Mouse (Mus musculus) liver, embryonic 13.5 days (tissue): ENCODE data around the gene Ddah2. TPM values are rescaled to one million over a fixed set of nuclear protein-coding genes. Genes with fewer than 3 reads are reported as not detected.

ENCODE experiments used
- ATAC-seq: fragments of 200-750 bp; cut with Nextera tagmentation; 2 replicates; pipeline ENCODE4 v1.8.0; 2017; ENCODE audit warnings: low read depth, mild to moderate bottlenecking, moderate number of reproducible peaks, moderate library complexity
- DNase-seq: peaks from one replicate; pipeline ENCODE4 v3.0.0; 2022
- H3K27ac ChIP-seq: fragments of 300-500 bp; sonication (generic); 2 replicates; pipeline ENCODE4 v1.5.1; 2015; ENCODE audit warnings: moderate library complexity, mild to moderate bottlenecking, inconsistent platforms
- H3K27me3 ChIP-seq: fragments of 300-500 bp; sonication (generic); 2 replicates; pipeline ENCODE4 v1.6.1; 2015; ENCODE audit warnings: mild to moderate bottlenecking, inconsistent platforms
- H3K36me3 ChIP-seq: fragments of 300-500 bp; sonication (generic); 2 replicates; pipeline ENCODE4 v1.6.1; 2015; ENCODE audit warnings: mild to moderate bottlenecking, inconsistent platforms
- H3K4me1 ChIP-seq: fragments of 300-500 bp; sonication (generic); replicated peaks from 2 replicates; pipeline ENCODE4 v1.6.1; 2015; ENCODE audit warnings: inconsistent platforms
- H3K4me2 ChIP-seq: fragments of 300-500 bp; sonication (generic); 2 replicates; pipeline ENCODE4 v1.6.1; 2015; ENCODE audit warnings: inconsistent platforms, mild to moderate bottlenecking, moderate library complexity
- H3K4me3 ChIP-seq: fragments of 300-500 bp; sonication (generic); replicated peaks from 2 replicates; pipeline ENCODE4 v1.5.1; 2015; ENCODE audit warnings: mild to moderate bottlenecking, inconsistent platforms
- H3K9ac ChIP-seq: fragments of 300-500 bp; sonication (generic); 2 replicates; pipeline ENCODE4 v1.6.1; 2015; ENCODE audit warnings: mild to moderate bottlenecking, inconsistent platforms
- H3K9me3 ChIP-seq: fragments of 300-500 bp; sonication (generic); replicated peaks from 2 replicates; pipeline ENCODE4 v1.6.1; 2016; ENCODE audit warnings: inconsistent platforms
- WGBS: fragments of 180-500 bp; shearing (Covaris S2); methylation state at CpG from one replicate; pipeline ENCODE4 v1.1.7; 2015; ENCODE audit not compliant: insufficient replicate concordance; 5-methylcytosine and 5-hydroxymethylcytosine counted together
- polyA plus RNA-seq: library from polyadenylated mRNA; unstranded; fragments of >200 nt; fragmentation: Nextera tagmentation; extraction: Ambion mirVana; gene quantifications from 2 replicates; pipeline ENCODE4 v1.2.1, GENCODE M21; 2015

Ddah2 gene
- polyA plus RNA-seq, 1 experiment from 2014 or later = 28.9 TPM

DNA sequence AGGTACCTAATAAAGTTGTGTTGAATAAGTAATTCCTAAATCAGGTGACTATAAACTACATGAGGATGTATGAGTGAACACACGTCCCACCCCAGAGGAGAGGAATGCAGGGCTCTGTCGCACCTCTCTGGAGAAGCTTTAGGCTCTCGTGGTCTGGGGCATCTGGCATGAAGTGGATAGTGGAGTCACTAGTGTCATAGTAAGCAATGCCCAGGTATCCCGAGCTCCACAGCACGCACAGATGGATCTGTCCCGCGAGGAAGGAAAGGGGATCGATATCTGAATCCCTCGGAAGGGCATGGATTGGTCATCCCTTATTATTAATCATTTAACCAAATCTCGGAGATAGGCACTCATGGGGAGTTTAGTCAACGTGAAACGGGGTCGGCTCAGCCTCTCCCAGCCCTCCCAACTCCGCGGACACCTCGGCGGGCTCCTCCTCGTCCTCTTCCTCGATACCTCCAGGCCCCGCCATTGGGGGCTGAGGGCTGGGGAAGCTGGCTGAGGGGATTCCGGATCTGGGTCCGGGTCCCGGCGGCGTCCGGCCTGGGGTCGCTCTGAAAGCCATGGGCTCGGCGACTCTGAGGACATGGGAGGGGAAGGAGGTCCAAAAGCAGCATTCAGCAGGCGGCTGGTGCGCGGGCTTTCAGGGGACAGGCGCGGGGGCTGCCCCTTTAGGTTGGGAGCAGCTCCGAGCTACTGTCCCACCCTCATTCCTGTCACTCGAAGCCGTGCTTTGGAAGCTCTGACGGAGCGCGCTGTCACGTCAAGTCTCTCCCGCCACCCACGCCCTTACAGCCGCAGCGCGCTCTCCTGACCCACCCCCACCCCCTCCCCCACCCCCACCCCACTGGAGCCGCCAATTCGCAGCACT lies 12.8 kb upstream of the Ddah2 start:
- Histone ChIP-seq H3K9me3 (no peaks in the 10 kb centered on the region), H3K27ac (peak overlapping the region; percentile 97), H3K4me2 (peak overlapping the region; percentile 100), H3K4me3 (peak overlapping the region; percentile 75), H3K27me3 (no peaks in the 10 kb centered on the region), H3K36me3 (no peaks in the 10 kb centered on the region), H3K9ac (peak overlapping the region; percentile 95), H3K4me1 (peaks cover 82% of the 10 kb centered on the region)
- WGBS = 3% methylated on average over 48 of the region's 48 CpGs
- DNase-seq (no peak), ATAC-seq (no peak)

DNA sequence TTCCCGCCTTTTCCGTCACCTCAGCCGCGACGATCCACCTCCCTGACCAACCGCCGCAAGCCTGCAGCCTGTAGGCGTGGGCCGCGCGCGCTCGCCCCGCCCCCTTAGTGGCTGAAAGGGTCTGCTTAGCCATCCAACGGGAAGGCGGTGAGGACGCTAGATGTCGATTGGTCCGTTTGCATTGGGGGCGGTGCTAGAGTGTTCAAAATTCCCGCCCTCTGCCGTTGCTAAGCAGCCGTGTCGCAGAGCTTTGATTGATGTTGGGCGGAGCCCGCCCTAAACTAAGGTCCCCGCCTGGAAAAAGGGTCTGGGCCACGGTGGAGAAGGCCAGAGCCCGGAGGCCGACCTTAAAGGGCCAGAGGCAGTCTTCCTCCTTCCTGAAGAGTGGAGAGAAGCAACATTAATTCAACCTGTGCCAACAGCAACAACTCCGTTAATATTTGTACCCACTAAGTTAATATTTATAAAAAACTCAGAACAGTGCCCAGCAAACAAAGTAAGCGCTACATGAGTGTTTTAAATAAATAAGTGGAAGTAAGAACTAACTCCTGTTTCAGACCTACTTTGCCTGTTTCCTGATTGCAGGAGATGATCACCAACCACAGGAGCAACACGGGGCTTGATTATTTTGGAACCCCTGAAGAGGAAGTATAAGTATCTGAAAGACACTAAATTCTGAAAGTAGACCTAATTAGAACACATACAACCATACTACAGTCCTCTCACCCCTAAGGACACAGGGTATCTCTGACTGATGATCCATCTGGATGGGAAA lies 12.0 kb upstream of the Ddah2 start, which contains the start of gene Msh5:
Msh5 (minus strand) TSS at position 65 of the 775 bp plus-strand sequence.
- peak; percentile 85 for ATAC-seq
- DNase-seq = peak; percentile 97
- no peaks in the 10 kb centered on the region for H3K36me3 ChIP-seq
- H3K9me3 ChIP-seq = no peaks in the 10 kb centered on the region
- WGBS = 1% methylated on average over 33 of the region's 33 CpGs
- H3K4me3 ChIP-seq = peak within 1 kb of the TSS; percentile 75
- peak within 1 kb of the TSS; percentile 97 for H3K27ac ChIP-seq
- H3K27me3 ChIP-seq = no peaks in the 10 kb centered on the region
- H3K9ac ChIP-seq = peak within 1 kb of the TSS; percentile 95
- peaks cover 82% of the 10 kb centered on the region for H3K4me1 ChIP-seq
- peak within 1 kb of the TSS; percentile 100 for H3K4me2 ChIP-seq

DNA sequence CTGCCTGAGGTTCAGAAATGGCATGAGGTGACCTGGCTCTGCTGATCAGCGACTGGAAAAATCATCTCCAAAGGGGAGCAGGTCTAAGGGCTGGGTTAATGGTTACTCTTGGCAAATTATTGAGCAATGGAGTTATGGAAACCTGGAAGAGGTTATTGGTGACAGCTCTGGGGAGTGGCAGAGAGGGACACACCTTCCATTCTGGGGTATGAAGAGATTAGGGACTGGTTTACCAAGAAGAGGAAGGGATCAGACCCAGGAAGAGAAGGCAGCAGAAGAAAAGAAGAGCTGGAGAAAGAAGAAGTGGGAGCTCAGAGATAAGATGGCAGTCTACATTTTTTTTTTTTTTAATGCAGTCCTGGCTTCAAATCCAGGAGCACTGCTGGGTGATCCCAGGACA lies 11.1 kb upstream of the Ddah2 start:
- peak overlapping the region; percentile 97 for H3K27ac ChIP-seq
- peak overlapping the region; percentile 75 for H3K4me3 ChIP-seq
- peak overlapping the region; percentile 92 for H3K9ac ChIP-seq
- no peaks in the 10 kb centered on the region for H3K27me3 ChIP-seq
- H3K4me2 ChIP-seq = peak overlapping the region; percentile 100
- ATAC-seq (no peak), DNase-seq (no peak)
- peaks cover 88% of the 10 kb centered on the region for H3K4me1 ChIP-seq
- H3K36me3 ChIP-seq = peaks cover 7% of the 10 kb centered on the region
- no peaks in the 10 kb centered on the region for H3K9me3 ChIP-seq
- WGBS = 12% methylated on average over 1 of the region's 1 CpGs

DNA sequence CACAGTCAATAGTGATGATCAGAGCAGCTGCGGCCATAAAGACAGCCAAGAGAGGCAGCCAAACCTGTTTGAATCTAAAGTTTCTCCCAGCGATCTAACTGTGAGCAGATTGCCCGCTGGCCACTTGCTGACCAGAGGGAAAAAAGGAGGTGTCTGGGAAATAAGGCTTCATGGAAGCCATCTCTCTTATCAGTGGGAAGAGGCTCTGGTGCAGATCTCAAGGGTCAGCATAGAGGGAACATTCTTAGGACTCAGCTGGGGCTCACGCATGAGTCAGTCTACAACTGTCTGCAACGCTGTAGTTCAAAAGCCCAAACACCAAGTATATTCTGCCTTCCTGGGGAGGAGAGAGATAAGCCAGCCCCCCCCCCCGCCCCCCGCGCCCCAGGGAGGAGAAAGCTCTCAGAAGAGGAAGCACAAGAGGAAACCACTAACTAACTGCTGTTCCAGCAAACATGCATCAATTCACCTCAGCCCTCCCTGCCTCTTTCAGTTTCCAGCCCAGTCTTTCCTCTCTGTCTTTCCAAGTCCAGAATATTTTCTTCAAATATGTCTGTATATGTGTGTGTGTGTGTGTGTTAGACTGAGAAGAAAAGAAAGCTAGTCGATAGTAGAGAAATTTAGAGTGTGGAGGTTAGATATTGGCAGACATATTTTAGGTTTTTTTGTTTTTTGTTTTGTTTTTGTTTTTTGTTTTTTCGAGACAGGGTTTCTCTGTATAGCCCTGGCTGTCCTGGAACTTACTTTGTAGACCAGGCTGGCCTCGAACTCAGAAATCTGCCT lies 10.5 kb upstream of the Ddah2 start:
- DNase-seq = no peak
- Histone ChIP-seq H3K4me2 (peak overlapping the region; percentile 100), H3K27me3 (no peaks in the 10 kb centered on the region), H3K9ac (peak overlapping the region; percentile 92), H3K27ac (peak overlapping the region; percentile 97), H3K9me3 (no peaks in the 10 kb centered on the region), H3K4me1 (peaks cover 86% of the 10 kb centered on the region), H3K36me3 (peaks cover 13% of the 10 kb centered on the region), H3K4me3 (peak overlapping the region; percentile 75)
- ATAC-seq = no peak
- WGBS = 2% methylated on average over 11 of the region's 11 CpGs

DNA sequence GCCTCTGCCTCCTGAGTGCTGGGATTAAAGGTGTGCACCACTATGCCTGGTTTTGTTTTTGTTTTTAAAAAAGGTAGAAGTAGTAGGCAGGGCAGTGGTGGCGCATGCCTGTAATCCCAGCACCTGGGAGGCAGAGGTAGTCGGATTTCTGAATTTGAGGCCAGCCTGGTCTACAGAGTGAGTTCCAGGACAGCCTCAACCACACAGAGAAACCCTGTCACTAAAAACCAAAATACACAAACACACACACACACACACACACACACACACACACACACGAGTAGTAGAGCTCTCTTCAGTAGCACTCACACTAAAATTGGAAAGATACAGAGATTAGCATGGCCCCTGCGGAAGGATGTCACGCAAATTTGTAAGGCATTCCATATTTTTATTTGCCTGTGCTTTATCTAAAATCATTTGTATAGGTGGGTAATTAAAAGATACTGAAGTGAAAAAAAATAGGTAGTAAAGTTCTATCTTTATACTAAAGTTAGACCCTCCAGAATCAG lies 9.8 kb upstream of the Ddah2 start:
- Histone ChIP-seq H3K36me3 (peaks cover 20% of the 10 kb centered on the region), H3K4me3 (0 out of 2 replicates have a peak overlapping the region, but pooled peaks have one; percentile 78), H3K4me2 (peak overlapping the region; percentile 100), H3K4me1 (peaks cover 82% of the 10 kb centered on the region), H3K9me3 (no peaks in the 10 kb centered on the region), H3K9ac (peak overlapping the region; percentile 92), H3K27me3 (no peaks in the 10 kb centered on the region), H3K27ac (peak overlapping the region; percentile 97)
- 32% methylated on average over 5 of the region's 5 CpGs for WGBS
- ATAC-seq = no peak
- DNase-seq = no peak

DNA sequence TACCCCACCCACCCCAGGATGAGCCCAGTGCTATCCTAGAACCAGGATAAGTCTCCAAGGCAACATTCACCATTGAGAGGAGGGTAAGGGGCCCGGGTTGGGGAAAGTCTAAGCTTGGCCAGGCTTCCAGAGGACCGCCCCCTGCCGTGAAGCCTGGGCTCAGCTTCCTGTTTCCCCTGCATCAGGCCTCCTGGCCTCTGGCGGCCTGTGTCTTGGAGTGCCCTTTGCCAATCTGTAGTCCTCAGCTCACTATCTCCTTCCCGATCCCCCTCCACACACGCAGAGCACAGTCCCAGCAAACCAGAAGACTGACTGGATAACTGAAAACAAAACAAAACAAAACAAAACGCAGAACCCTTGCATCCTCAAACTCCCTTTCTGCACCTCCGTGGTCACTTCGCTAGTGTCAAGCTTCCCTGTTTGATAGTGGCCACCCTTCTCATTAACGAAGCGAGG lies 9.2 kb upstream of the Ddah2 start, which contains the start of gene Clic1:
Clic1 (plus strand) TSS at position 406 of the 456 bp plus-strand sequence.
- Histone ChIP-seq H3K27me3 (no peaks in the 10 kb centered on the region), H3K4me1 (peaks cover 78% of the 10 kb centered on the region), H3K9ac (peak within 1 kb of the TSS; percentile 92), H3K4me2 (peak within 1 kb of the TSS; percentile 100), H3K9me3 (no peaks in the 10 kb centered on the region), H3K36me3 (peaks cover 26% of the 10 kb centered on the region), H3K27ac (peak within 1 kb of the TSS; percentile 97), H3K4me3 (peak within 1 kb of the TSS; percentile 78)
- ATAC-seq (peak; percentile 9), DNase-seq (peak; percentile 60)
- WGBS = 2% methylated on average over 11 of the region's 11 CpGs

DNA sequence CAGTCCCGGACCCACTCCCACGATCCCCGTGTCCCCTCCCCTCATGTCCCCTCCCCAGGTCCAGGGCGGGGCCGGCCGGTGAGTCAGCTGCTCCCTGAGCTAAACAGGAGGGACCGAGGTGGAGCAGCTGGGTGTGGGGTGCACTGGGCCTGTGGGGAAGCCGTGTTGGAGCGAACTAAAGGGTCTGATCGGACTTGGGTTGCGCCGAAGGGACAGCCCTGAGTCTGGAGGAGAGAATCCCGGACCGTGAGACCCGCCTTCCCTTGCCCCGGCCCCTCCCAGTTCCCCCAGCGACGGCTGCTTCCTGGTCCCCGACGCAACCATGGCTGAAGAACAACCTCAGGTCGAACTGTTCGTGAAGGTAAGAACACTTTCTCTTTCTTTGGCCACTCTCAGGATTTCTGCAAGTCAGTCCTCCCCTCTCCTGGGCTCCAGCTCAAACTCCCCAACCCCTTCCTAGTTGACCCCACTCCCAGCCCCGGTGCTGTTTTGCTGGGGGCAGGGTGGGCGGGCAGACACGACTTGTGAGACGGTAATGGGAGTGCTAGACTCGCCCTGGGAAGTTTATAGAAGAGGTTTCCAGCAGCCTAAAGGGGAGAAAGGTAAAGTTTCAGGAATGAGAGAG lies 8.6 kb upstream of the Ddah2 start:
- under 1% methylated on average over 27 of the region's 27 CpGs for WGBS
- peaks cover 75% of the 10 kb centered on the region for H3K4me1 ChIP-seq

DNA sequence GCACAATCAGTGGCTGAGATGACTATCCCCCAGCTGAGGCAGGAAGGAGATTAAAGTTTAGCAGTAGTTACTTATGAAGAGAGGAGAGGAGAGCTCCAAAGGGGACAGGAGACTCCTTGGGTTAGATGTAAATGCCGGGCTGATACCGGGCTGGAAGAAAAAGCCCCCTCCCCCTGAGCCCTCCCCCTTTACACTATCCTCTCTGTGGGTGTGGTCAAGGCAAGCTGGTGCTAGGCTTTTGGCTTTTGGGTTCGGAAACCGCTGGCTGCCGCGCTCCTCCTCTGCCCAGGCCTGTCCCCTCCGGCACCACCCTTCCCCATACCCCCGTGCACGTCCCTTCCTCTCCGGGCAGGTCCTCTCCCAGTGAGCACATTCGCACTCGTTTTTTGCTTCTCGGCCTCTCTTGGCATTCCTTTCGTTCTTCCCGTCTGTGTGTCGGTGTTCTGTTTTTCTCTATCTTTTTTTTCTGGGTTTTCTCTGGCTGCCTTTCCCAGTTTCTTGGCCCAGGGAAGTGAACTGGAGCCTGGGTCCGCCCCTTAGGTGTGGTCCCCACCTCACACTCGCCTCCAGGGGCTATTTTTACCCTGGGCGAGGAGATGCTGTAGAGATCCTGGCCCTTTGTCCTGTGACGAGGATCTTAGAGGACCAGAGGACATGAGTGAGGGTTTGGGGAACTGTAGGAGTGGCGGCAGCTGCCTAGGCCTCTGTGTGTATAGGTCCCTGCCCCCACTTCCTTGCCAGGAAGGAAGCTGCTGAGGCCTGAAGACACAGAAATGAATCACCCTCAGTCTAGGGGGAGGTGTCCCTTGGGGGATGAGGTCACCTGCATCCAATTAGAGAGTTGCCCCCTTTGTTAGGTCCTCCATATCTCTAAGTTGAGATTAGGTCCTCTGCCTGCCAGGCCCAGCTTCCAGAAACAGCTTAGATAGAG lies 7.4 kb upstream of the Ddah2 start:
- Histone ChIP-seq H3K9me3 (no peaks in the 10 kb centered on the region), H3K4me2 (peak overlapping the region; percentile 100), H3K4me1 (peaks cover 74% of the 10 kb centered on the region), H3K4me3 (peak overlapping the region; percentile 78), H3K9ac (peak overlapping the region; percentile 92), H3K27ac (peak overlapping the region; percentile 97), H3K27me3 (no peaks in the 10 kb centered on the region), H3K36me3 (peaks cover 43% of the 10 kb centered on the region)
- whole genome bisulfite sequencing = 2% methylated on average over 21 of the region's 21 CpGs
- ATAC-seq (peak; percentile 43), DNase-seq (peak; percentile 63)

More for the DNA sequence above, 8.6 kb upstream of the Ddah2 start:
- Histone ChIP-seq H3K4me2 (peak overlapping the region; percentile 100), H3K9me3 (no peaks in the 10 kb centered on the region), H3K9ac (peak overlapping the region; percentile 92), H3K27me3 (no peaks in the 10 kb centered on the region), H3K36me3 (peaks cover 31% of the 10 kb centered on the region), H3K27ac (peak overlapping the region; percentile 97), H3K4me3 (peak overlapping the region; percentile 78)
- ATAC-seq (peak; percentile 51), DNase-seq (peak; percentile 63)

DNA sequence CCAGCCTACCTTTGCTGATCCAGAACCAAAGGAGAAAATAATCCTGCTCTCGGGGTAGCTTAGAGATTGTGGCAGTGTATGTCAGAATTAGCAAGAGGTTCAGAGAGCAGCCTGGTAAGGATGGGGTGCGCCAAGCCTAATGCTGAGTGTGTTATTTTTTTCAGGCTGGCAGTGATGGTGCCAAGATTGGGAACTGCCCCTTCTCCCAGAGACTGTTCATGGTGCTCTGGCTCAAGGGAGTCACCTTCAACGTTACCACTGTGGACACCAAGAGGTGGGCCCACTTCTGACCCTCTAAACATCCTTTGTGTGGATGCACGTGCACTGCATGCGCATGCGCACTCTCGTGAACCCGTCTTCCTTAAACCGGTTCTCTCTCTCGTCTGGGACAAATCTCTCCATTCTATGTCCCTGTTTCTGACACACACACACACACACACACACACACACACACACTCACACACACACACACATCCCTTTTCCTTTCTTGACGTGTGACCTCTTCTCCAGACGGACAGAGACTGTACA lies 6.5 kb upstream of the Ddah2 start:
- peak overlapping the region; percentile 92 for H3K9ac ChIP-seq
- peak overlapping the region; percentile 78 for H3K4me3 ChIP-seq
- H3K36me3 ChIP-seq = peaks cover 49% of the 10 kb centered on the region
- peak overlapping the region; percentile 97 for H3K27ac ChIP-seq
- H3K27me3 ChIP-seq = no peaks in the 10 kb centered on the region
- H3K4me1 ChIP-seq = peaks cover 73% of the 10 kb centered on the region
- 82% methylated on average over 12 of the region's 12 CpGs for WGBS
- ATAC-seq (no peak), DNase-seq (no peak)
- H3K9me3 ChIP-seq = no peaks in the 10 kb centered on the region
- H3K4me2 ChIP-seq = peak overlapping the region; percentile 100
